8 mouse cellular contexts compared by ENCODE assay signal in the genomic region with DNA sequence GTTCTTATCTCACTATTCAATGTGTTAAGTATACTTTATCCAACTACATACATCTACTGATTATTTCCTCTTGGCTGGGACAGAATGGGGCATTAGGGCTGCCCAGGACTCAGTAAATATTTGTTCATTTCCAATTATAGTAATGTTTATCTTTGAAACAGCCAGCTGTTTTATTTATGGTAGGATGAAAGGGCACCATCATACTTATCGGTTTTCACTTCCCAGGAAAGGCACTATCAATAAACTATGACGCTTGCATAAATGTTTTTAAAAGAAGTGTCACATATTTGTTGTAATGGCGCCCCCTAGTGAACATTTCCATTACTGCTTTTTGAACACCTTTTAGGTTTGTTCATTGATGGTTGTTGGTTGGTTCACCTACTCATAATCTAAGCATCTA. TPM values are rescaled to one million over a fixed set of nuclear protein-coding genes. Genes with fewer than 3 reads are reported as not detected.
DNase-seq lines count a peak whose midpoint lies in the region; ATAC-seq and TF ChIP-seq lines count a peak whose summit lies in the region.

No protein-coding gene starts in this region.

- H3K27ac ChIP-seq in liver, embryonic 14.5 days, result no peak overlapping the region
- no peak overlapping the region for H3K27ac ChIP-seq in liver, embryonic 12.5 days
- H3K27ac ChIP-seq in layer of hippocampus, adult 2 months, result no peak overlapping the region
- no peak overlapping the region for H3K27ac ChIP-seq in stomach, postnatal 0 days (replicated peaks)

- no peaks in the 10 kb centered on the region for H3K9me3 ChIP-seq in liver, embryonic 14.5 days (ENCODE audit: control insufficient read depth, low read length)
- H3K9me3 ChIP-seq in liver, embryonic 12.5 days (replicated peaks), result no peaks in the 10 kb centered on the region
- H3K9me3 ChIP-seq in stomach, postnatal 0 days (ENCODE audit: control insufficient read depth, low read length), result no peaks in the 10 kb centered on the region

- 0% methylated on average over 3 of the region's 3 CpGs for WGBS in liver, embryonic 14.5 days (ENCODE audit: insufficient replicate concordance)
- WGBS in liver, embryonic 12.5 days (ENCODE audit: insufficient replicate concordance), result 6% methylated on average over 3 of the region's 3 CpGs
- WGBS in stomach, postnatal 0 days, result 2% methylated on average over 3 of the region's 3 CpGs

- no peak for TF ChIP-seq EP300 in liver, embryonic 14.5 days (IDR thresholded peaks at IDR 0.05; ENCODE audit: low read depth)
- TF ChIP-seq EP300 in stomach, postnatal 0 days (optimal IDR thresholded peaks at IDR 0.05), result no peak

- no peaks in the 10 kb centered on the region for H3K4me1 ChIP-seq in liver, embryonic 14.5 days (replicated peaks; ENCODE audit: control insufficient read depth in 2 of 2, insufficient read depth in 2 of 2, low read length in 1 of 2)
- H3K4me1 ChIP-seq in liver, embryonic 12.5 days, result no peaks in the 10 kb centered on the region
- H3K4me1 ChIP-seq in stomach, postnatal 0 days (replicated peaks; ENCODE audit: control insufficient read depth, insufficient read depth), result no peaks in the 10 kb centered on the region

- peak; percentile 47; the same call in 1 of the 2 replicates for TF ChIP-seq CTCF in liver, embryonic 14.5 days (IDR thresholded peaks at IDR 0.05; ENCODE audit: low read depth)
- peak; percentile 89 for TF ChIP-seq CTCF in layer of hippocampus, adult 2 months (conservative IDR thresholded peaks at IDR 0.05)
- peak; percentile 74 for TF ChIP-seq CTCF in stomach, postnatal 0 days (IDR thresholded peaks at IDR 0.05; ENCODE audit: low read depth)

- H3K36me3 ChIP-seq in liver, embryonic 14.5 days (replicated peaks; ENCODE audit: control insufficient read depth, insufficient read depth, low read depth), result no peaks in the 10 kb centered on the region
- no peaks in the 10 kb centered on the region for H3K36me3 ChIP-seq in liver, embryonic 12.5 days
- H3K36me3 ChIP-seq in stomach, postnatal 0 days (ENCODE audit: control insufficient read depth, insufficient read depth, low read length), result no peaks in the 10 kb centered on the region

- H3K4me2 ChIP-seq in liver, embryonic 14.5 days (ENCODE audit: low read depth), result no peak overlapping the region
- no peak overlapping the region for H3K4me2 ChIP-seq in liver, embryonic 12.5 days
- H3K4me2 ChIP-seq in stomach, postnatal 0 days (replicated peaks; ENCODE audit: low read depth), result no peak overlapping the region; the same call in 1 of the 2 replicates

- H3K9ac ChIP-seq in liver, embryonic 14.5 days (replicated peaks), result no peak overlapping the region
- H3K9ac ChIP-seq in liver, embryonic 12.5 days, result no peak overlapping the region
- H3K9ac ChIP-seq in stomach, postnatal 0 days (ENCODE audit: low read length), result no peak overlapping the region

- ATAC-seq in liver, embryonic 14.5 days (ENCODE audit: insufficient read depth), result no peak
- ATAC-seq in liver, embryonic 12.5 days, result no peak
- ATAC-seq in stomach, postnatal 0 days (ENCODE audit: low FRiP score, low TSS enrichment), result peak; percentile 94

- peak; percentile 31 for DNase-seq in cerebellum, adult 8-10 months
- no peak for DNase-seq in cerebellum, adult 9-11 months
- DNase-seq in liver, embryonic 14.5 days (ENCODE audit: low read depth in 3 of 3, low spot score in 3 of 3), result peak in 1 of 3 experiments; percentile 7
- DNase-seq in brain, adult 2 months (ENCODE audit: low read depth, low spot score), result peak; percentile 51
- peak; percentile 44 to 73 for DNase-seq in layer of hippocampus, adult 2 months (ENCODE audit: low spot score in 2 of 2)
- DNase-seq in stomach, postnatal 0 days (ENCODE audit: low spot score), result no peak
- DNase-seq in right cerebral cortex, postnatal 10 days (ENCODE audit: low spot score in 2 of 2), result no peak

- no peaks in the 10 kb centered on the region for H3K27me3 ChIP-seq in liver, embryonic 14.5 days (ENCODE audit: control insufficient read depth, insufficient read depth, low read length)
- peaks cover 14% of the 10 kb centered on the region; the same call in 1 of the 2 replicates for H3K27me3 ChIP-seq in liver, embryonic 12.5 days (replicated peaks)
- no peaks in the 10 kb centered on the region for H3K27me3 ChIP-seq in stomach, postnatal 0 days (ENCODE audit: control insufficient read depth, insufficient read depth, low read length)

- no peak overlapping the region for H3K4me3 ChIP-seq in liver, embryonic 14.5 days (ENCODE audit: insufficient read depth in 1 of 2, low read depth in 2 of 2, low read length in 2 of 2)
- H3K4me3 ChIP-seq in liver, embryonic 12.5 days, result no peak overlapping the region
- no peak overlapping the region for H3K4me3 ChIP-seq in layer of hippocampus, adult 2 months
- H3K4me3 ChIP-seq in stomach, postnatal 0 days (ENCODE audit: low read depth, low read length), result no peak overlapping the region

RNA-seq across cellular contexts. Expression of gene Nkx6-1, which starts 35.8 kb away (rescaled TPM):
- polyA plus RNA-seq in liver, embryonic 14.5 days (2012; rRNA removed), result 0.01 TPM in 2 replicates
- not detected in 2 replicates for polyA plus RNA-seq in liver, embryonic 14.5 days (2014; fragmentation: Nextera tagmentation; extraction: Ambion mirVana)
- 0.04 and 0.11 TPM in 2 replicates for polyA plus RNA-seq in liver, embryonic 12.5 days (2016; fragmentation: Nextera tagmentation; extraction: Ambion mirVana)
- total RNA-seq in layer of hippocampus, adult 2 months (2021), result under 1 TPM; 0.25 to 0.56 TPM
- 1.6 and 2.8 TPM in 2 replicates for polyA plus RNA-seq in stomach, postnatal 0 days (2015; fragmentation: Nextera tagmentation; extraction: Ambion mirVana)

Comparison
In these comparisons a context has a peak if more than half of its experiments do, and no peak if none do; other contexts are left out.
1. DNase-seq: peak in cerebellum, adult 8-10 months (single experiment), brain, adult 2 months (single experiment) and layer of hippocampus, adult 2 months (2 of 2); none in cerebellum, adult 9-11 months (single experiment), stomach, postnatal 0 days (single experiment) and right cerebral cortex, postnatal 10 days (0 of 2).
2. Peak in every context shown above with its lines, with median percentiles within 50 percentile points of each other: CTCF ChIP-seq.